ENCODE assay signal across 10 mouse cellular contexts in the genomic region with DNA sequence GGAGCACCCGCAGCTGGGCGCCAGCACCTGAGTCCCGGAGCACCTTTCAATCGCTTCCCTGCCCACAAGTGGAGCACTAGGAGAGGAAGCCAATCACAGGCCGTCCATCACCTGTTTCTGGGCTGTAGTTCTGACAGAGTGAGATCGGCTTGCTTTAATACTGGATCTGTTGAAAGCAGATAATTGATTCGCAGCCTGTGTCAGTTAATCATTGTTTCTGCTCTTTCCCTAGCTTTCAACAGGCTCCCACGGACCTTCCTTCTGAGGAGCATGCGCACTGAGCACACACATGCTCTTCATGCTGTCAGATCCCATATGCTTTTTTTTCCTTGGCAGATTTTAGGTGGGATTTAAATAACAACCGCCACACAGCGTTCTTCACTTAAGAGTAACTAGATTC.
DNase-seq lines count a peak whose midpoint lies in the region; ATAC-seq lines count a peak whose summit lies in the region.
"Had no signal": no experiment of that assay in that cellular context is flagged by ENCODE, and none has a peak within 500 bp of the region (broad histone marks: within the 10 kb centered on the region; RNA-seq: fewer than 3 reads in every experiment).

No protein-coding gene starts in this region.

- H3K4me2 ChIP-seq in midbrain, embryonic 11.5 days, result no peak overlapping the region
- no peak overlapping the region for H3K4me2 ChIP-seq in intestine, embryonic 16.5 days (ENCODE audit: low read depth, low read length)

- intact Hi-C loops in left cerebral cortex, postnatal 10 days (cut with DNase I), result no loop called here

- H3K27me3 ChIP-seq in midbrain, embryonic 11.5 days (ENCODE audit: control insufficient read depth, insufficient read depth, low read length), result no peaks in the 10 kb centered on the region
- no peaks in the 10 kb centered on the region for H3K27me3 ChIP-seq in midbrain, embryonic 10.5 days (ENCODE audit: low read depth, poor library complexity, severe bottlenecking)
- no peaks in the 10 kb centered on the region for H3K27me3 ChIP-seq in intestine, embryonic 16.5 days (replicated peaks; ENCODE audit: control insufficient read depth, insufficient read depth, low read length)

- peak; percentile 10 to 13 for DNase-seq in cerebellum, postnatal 14 days
- DNase-seq in cerebellum, adult 11-12 months, result no peak
- peak; percentile 88 for DNase-seq in midbrain, embryonic 11.5 days (ENCODE audit: low spot score, missing footprints)
- no peak for DNase-seq in midbrain, embryonic 10.5 days (ENCODE audit: low spot score)
- peak; percentile 36 to 62 for DNase-seq in left cerebral cortex, postnatal 10 days (ENCODE audit: extremely low spot score in 1 of 2, low spot score in 2 of 2)
- DNase-seq in thymus, postnatal 14 days, result no peak
- no peak for DNase-seq in ovary, postnatal 14 days (ENCODE audit: low spot score)
- DNase-seq: cerebellum, adult 8-10 months; gastrocnemius, adult 2 months had no signal

- no peak overlapping the region for H3K9ac ChIP-seq in midbrain, embryonic 11.5 days (ENCODE audit: low read length)
- H3K9ac ChIP-seq in intestine, embryonic 16.5 days (ENCODE audit: low read depth, low read length), result no peak overlapping the region

- no peaks in the 10 kb centered on the region for H3K9me3 ChIP-seq in midbrain, embryonic 11.5 days (ENCODE audit: control insufficient read depth, low read length)
- no peaks in the 10 kb centered on the region for H3K9me3 ChIP-seq in midbrain, embryonic 10.5 days (replicated peaks)
- H3K9me3 ChIP-seq in intestine, embryonic 16.5 days (ENCODE audit: control insufficient read depth, low read length), result no peaks in the 10 kb centered on the region

- H3K27ac ChIP-seq in midbrain, embryonic 11.5 days (ENCODE audit: low read depth, low read length), result no peak overlapping the region
- H3K27ac ChIP-seq in midbrain, embryonic 10.5 days (replicated peaks), result no peak overlapping the region
- no peak overlapping the region for H3K27ac ChIP-seq in intestine, embryonic 16.5 days (ENCODE audit: low read length)
- H3K27ac ChIP-seq: gastrocnemius, adult 2 months had no signal

- no peaks in the 10 kb centered on the region for H3K36me3 ChIP-seq in midbrain, embryonic 11.5 days (ENCODE audit: control insufficient read depth, insufficient read depth, low read length)
- H3K36me3 ChIP-seq in midbrain, embryonic 10.5 days, result no peaks in the 10 kb centered on the region
- no peaks in the 10 kb centered on the region for H3K36me3 ChIP-seq in intestine, embryonic 16.5 days (ENCODE audit: control insufficient read depth, insufficient read depth, low read length)

- WGBS in midbrain, embryonic 11.5 days, result 74% methylated on average over 11 of the region's 11 CpGs
- 82% methylated on average over 11 of the region's 11 CpGs for WGBS in midbrain, embryonic 10.5 days
- WGBS in intestine, embryonic 16.5 days, result 67% methylated on average over 11 of the region's 11 CpGs

- H3K4me1 ChIP-seq in midbrain, embryonic 11.5 days (ENCODE audit: control insufficient read depth, insufficient read depth, low read length), result no peaks in the 10 kb centered on the region
- H3K4me1 ChIP-seq in midbrain, embryonic 10.5 days, result peaks cover 9% of the 10 kb centered on the region; the same call in 1 of the 2 replicates
- H3K4me1 ChIP-seq in intestine, embryonic 16.5 days (ENCODE audit: control insufficient read depth, insufficient read depth, low read length), result no peaks in the 10 kb centered on the region

- no peak for ATAC-seq in midbrain, embryonic 11.5 days (ENCODE audit: low FRiP score)
- no peak for ATAC-seq in intestine, embryonic 16.5 days

- H3K4me3 ChIP-seq in midbrain, embryonic 11.5 days (ENCODE audit: low read depth, low read length), result no peak overlapping the region
- no peak overlapping the region for H3K4me3 ChIP-seq in midbrain, embryonic 10.5 days
- H3K4me3 ChIP-seq in intestine, embryonic 16.5 days (ENCODE audit: low read length), result no peak overlapping the region
- H3K4me3 ChIP-seq: gastrocnemius, adult 2 months had no signal

Comparison
In these comparisons a context has a peak if more than half of its experiments do, and no peak if none do; other contexts are left out.
1. DNase-seq: peak in cerebellum, postnatal 14 days (2 of 2), midbrain, embryonic 11.5 days (single experiment) and left cerebral cortex, postnatal 10 days (2 of 2); none in cerebellum, adult 11-12 months (single experiment), midbrain, embryonic 10.5 days (single experiment), thymus, postnatal 14 days (single experiment) and ovary, postnatal 14 days (single experiment).